Mouse (Mus musculus) olfactory bulb, adult 2 months (tissue): ENCODE data around the gene Coq8b.

ENCODE experiments used
- CTCF ChIP-seq: fragments of 200-500 bp; IDR thresholded peaks from 2 replicates; pipeline ENCODE4 v1.5.1; 2012; ENCODE audit warnings: low read depth, mild to moderate bottlenecking, low read length, moderate library complexity; ENCODE audit not compliant: insufficient read depth
- POLR2A ChIP-seq: fragments of 200-500 bp; IDR thresholded peaks from 2 replicates; pipeline ENCODE4 v1.6.1; 2012; ENCODE audit warnings: mild to moderate bottlenecking, low read depth, low read length, moderate library complexity; ENCODE audit not compliant: insufficient read depth

DNA sequence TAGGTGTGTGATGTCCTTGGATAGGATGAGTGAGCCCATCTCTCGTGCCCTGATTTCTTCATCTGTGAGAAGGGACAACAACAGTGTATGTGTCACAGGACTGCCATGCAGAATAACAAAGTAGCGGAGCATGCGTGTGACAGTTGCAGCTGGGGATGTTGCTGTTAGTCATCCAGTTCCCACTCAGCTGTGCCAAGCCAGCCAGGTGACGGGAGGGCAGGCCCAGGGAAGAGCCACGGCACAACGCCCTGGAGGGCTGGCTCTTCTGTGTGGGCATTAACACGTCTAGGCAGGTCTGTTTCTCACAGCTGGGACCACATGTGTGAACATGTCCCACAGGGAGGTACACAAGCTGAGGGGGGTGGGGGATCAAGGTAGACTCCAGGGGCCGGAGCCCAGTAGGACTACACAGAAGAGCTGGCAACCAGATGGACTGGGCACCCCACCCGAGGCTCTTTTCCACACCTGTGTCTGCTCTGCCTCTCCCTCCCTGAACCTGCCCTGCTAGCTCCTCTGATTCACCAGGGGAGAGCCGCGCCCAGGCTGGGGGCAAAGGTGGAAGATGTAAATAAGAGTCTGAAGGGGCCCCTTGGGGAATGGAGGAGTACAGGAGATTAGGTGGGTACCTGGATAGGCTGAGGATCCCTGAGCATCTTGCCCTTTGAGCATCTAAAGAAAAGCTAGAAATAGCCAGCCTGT is 7.8 kb upstream of the Coq8b start:
- TF ChIP-seq POLR2A (no peak), CTCF (no peak)
